Mouse (Mus musculus) cerebellum, adult 2 months (tissue): ENCODE data around the gene Tjp2.

Experiments
- CTCF ChIP-seq: fragments of 200-500 bp; IDR thresholded peaks from 2 replicates; pipeline ENCODE4 v1.5.1; 2011; ENCODE audit warnings: low read depth, mild to moderate bottlenecking, control low read depth, low read length, moderate library complexity, borderline replicate concordance; ENCODE audit not compliant: insufficient read depth
- POLR2A ChIP-seq: fragments of 200-500 bp; IDR thresholded peaks from 2 replicates; pipeline ENCODE4 v1.6.1; 2011; ENCODE audit warnings: low read length, control low read depth, borderline replicate concordance; ENCODE audit not compliant: insufficient read depth

DNA sequence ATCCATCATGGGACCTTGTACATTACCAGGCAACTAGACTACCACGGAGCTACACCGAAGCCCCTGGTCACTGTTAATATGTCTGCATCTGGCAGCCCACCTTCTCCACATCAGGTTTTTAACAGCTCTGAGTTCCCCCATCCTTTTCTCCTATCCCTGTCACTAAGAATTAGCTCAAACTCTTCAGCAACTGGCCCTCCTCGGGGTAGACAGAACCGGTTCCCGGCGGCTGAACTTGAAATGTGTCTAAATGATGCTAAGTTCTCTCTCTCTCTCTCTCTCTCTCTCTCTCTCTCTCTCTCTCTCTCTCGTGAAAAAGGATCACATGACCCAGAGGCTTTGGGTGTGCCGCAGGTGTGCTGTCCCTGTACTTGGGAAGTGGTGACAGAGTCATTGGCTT lies 16.4 kb upstream of the Tjp2 start:
- TF ChIP-seq POLR2A (no peak), CTCF (no peak)
